Mouse (Mus musculus) gastrocnemius, postnatal 36 days (tissue): ENCODE data around the gene Rad51b. TPM values are rescaled to one million over a fixed set of nuclear protein-coding genes. Genes with fewer than 3 reads are reported as not detected.

Experiments
- DNase-seq, 2 experiments: peaks; one replicate each; pipeline ENCODE4 v3.0.0; 2022
- intact Hi-C: fragments of 180-260 bp; cut with DNase I; formaldehyde crosslinking; loops from one replicate; pipeline ENCODE4 v1.15.1; 2025
- total RNA-seq, 2 experiments: library from RNA; stranded (reverse); gene quantifications; 2 replicates each; pipeline ENCODE4 v1.2.3; 2021

Gene Rad51b
- total RNA-seq, 2 experiments from 2014 or later = 0.23 TPM; not detected in 1

DNA sequence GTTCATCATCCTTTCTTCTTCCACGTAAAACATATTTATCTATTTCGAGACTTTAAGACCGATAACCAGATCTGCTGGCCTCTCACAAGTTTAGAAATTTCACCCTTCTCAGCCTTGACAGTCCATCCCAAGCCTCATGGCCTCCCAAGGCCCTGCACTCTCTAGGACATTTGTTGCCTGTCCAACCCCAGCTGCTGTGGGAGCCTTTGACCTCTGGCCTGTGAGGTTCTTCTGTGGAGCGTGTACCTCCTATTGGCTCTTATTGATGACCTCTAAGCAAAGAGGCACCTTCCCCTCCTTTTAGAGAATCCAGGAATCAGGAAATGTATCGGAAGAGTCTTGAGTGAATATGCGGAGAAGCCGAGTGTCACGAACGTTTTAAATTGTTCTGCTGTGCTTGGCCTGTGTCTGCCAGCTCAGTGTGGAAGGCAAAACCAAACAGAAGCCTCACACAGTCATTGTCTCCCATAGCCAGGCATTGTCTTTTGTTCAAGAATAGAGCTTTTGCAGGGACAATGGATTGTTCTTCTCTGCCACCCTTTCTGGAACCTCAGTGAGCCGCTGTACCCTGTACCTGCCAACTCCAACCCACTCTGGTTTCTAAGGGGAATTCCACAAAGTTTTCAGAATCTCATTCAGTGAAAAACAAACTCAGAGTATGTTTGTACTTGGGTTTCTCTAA is 215.3 kb downstream of the Rad51b start:
- no peak for DNase-seq
- intact Hi-C loops = no loop called here

DNA sequence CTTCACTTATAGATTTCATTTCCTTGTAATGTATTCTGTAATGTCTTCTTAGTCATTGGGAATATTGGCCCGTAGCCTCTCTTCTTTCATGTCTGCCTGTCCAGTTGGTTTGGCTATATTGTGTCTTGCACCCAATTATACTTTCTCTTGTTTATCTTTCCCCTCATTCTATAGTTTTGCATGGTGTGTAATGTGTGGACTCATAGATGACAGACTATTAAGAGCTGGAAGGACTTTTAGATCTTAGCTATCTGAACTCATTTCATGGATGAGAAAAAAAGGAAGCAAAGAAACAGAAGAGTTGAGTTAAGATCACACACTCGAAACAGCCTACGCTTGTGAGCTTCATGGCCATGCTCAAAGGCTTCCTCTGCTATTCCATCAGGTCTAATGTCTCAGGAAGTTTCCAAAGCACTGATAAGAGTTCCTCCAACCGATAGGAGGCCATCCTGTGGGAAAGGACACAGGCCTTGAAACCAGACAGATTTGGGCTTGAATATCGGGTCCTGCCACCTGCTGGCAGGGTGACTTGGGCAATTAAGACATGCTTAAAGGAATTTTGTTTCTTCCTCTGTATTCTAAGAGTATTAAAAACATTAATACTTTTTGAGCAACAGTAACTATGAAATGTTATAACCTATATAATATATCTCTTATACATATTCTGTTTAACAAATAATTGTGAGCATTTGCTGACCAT is 216.1 kb downstream of the Rad51b start:
- no peak for DNase-seq
- intact Hi-C loops = no loop called here

GRCm38 (mm10) chr12:79514680-79515079 is 217.6 kb downstream of the Rad51b start:
- DNase-seq = no peak

GRCm38 (mm10) chr12:79522374-79522773 is 225.3 kb downstream of the Rad51b start:
- intact Hi-C loops = no loop called here
- DNase-seq = no peak

More at GRCm38 (mm10) chr12:79514680-79515079, 217.6 kb downstream of the Rad51b start:
- intact Hi-C loops = no loop called here

GRCm38 (mm10) chr12:79524941-79525871 is 228.1 kb downstream of the Rad51b start:
- DNase-seq = no peak
- intact Hi-C loops = no loop called here

DNA sequence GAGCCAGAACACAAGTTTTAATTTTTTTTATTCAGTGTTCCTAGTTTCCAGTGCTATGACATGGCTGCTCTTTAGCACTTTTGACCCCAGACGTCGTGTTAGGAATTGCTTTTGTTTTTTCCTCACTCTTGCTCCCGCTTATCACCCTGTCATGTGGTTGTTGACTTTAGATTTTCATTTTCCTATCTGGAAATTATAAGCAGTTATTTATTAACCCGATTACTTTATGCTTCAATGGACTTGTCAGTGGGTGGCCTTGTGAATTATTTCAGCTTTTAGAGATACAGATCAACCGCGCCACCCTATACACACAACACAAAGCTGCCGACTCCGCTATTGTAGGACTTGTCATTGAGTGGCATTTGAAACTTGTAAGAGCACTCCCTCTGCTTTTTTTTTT is 228.8 kb downstream of the Rad51b start:
- intact Hi-C loops = no loop called here
- no peak for DNase-seq

- intact Hi-C loops = no loop called here
- DNase-seq = no peak
Measured at GRCm38 (mm10) chr12:79527222-79527621, 230.1 kb downstream of the Rad51b start.

DNA sequence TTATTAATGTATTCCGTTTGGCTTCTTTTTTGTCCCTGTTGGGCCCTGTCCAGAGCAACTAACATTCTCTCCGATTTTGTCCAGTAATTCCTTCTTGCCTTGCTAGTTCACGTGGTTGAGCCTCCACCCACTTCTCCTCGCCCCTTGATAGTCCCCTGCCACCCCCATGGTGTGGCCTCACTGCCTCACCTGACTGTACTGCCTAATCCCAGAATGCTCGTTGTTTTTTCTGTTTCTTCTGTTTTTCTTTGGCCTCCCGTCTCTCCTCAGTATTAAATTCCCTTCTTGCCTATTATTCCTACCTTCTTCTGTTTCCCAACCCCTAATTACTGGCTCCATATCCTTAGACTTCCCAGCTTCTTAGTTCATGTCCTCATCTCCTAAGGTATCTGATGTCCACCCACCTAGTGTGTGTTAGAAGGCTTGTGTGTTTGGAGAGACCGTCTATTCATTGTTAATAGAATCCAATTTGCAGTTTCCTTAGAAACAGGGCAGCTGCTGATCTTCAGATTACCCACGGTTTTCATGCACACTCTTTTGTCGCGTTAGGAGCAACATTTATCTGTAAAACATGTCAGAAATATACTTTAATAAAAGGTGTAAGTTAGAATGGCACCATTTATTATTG is 233.3 kb downstream of the Rad51b start:
- DNase-seq = no peak
- intact Hi-C loops = loop anchor here (5.0 kb wide), 1 partner anchor 607 kb away; no protein-coding TSS in a partner anchor

DNA sequence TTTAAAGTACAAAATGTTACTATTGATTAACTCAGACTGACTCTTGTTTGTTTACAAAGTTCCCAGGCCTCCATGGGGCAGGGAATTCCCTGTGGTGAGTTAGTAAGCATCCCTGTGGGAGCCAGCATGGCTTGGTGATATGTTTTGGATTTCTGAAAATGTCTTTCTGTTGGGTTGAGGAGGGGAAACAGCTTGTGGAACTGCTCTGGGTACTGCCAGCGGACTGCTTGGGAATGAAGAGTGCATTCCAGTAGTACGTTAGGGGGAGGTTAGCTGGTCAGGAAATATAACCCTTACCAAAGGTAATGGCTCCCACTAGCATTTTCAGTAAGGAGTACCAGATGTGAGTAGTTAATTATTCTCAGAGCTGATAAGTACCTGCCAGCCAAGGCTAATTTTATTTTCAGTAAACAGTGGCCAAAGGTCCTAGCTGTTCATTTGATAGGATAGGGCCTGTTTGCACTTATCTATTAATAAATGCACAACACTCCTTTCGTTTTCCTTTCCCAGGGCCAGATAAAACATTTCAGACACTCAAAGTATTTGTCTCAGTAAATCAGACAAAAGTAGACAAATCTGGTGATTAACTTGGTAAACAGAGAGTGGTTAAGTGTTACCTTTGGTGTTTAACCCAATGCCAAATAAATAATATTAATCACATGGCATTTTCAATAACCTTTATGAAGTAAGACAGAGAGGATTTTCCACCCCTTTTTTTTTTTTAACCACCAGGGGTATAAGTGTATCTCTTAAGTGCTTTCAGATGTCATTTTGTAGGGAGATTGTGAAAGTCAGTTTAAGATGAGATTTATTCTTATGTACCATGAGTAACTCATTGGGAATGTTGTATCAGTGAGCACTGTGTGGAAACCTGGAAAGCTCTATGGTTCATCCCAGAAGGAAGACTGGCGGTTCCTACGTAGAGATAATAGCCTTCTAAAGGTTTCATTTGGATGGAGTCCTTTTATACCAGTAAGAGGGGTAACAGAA is 235.0 kb downstream of the Rad51b start:
- intact Hi-C loops = loop anchor here (5.0 kb wide), 1 partner anchor 605 kb away; no protein-coding TSS in a partner anchor
- no peak for DNase-seq

GRCm38 (mm10) chr12:79534778-79535177 is 237.7 kb downstream of the Rad51b start:
- DNase-seq = no peak
- intact Hi-C loops = loop anchor here (5.0 kb wide), 2 partner anchors 73 to 603 kb away; no protein-coding TSS in a partner anchor

GRCm38 (mm10) chr12:79535532-79536437 is 238.7 kb downstream of the Rad51b start:
- DNase-seq = no peak
- intact Hi-C loops = loop anchor here (5.0 kb wide), 1 partner anchor 72 kb away; no protein-coding TSS in a partner anchor

DNA sequence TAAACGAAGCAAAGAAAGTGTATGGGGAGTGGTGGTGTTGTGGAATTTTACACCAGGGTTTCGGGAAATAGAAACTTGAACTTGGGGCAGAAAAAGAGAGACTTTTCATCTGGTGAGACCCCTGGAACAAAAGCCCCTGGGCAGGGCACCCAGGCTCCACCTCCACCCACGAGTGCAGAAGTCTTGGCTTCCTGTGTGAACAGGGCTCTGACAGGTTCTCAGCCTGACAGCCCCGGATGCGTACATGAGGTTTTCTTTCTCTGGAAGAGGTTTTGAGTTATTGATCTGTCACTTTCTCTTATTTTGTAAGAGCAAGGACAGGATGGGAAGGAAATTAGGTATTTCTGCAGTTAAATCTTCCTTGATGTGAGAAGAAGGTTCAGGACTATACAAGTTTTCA is 243.1 kb downstream of the Rad51b start:
- intact Hi-C loops = no loop called here
- DNase-seq = no peak

DNA sequence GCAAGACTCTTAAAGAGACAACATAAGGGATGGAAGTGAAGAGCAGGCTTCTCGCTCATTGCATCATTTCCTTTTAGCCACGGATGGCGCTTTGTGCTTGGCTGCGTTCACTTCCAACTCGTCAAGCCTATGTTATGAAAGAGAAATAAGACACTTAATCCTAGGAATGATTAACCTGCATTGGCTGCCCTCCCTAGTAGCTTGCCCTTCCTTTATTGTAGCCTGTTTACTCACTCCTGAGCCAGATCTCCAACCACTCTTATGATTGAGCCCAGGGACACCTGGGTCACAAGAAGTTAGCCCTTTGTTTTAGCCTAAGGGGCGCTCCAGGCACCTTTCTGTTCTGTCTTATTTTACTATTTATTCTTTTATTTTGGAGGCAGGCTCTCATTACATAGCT is 244.5 kb downstream of the Rad51b start:
- DNase-seq = no peak
- intact Hi-C loops = no loop called here

DNA sequence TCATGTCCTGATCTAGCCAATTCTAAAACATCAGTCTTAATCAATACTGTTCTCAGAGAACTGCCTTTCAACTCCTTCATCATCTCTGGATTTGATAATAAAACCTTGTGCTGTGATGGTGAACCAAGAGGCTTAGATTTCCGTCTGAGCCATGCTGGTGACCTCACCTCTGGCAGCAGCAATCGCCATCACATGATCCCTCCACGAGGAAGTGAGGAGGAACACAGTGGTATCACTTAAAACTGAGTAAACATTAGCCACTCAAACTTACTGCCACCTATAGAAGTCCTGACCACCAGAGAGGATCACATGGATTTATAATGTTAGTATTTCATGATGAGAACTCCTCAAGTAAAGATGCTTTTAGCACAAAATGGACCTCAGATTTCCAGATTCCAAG is 248.0 kb downstream of the Rad51b start:
- no peak for DNase-seq
- intact Hi-C loops = no loop called here

DNA sequence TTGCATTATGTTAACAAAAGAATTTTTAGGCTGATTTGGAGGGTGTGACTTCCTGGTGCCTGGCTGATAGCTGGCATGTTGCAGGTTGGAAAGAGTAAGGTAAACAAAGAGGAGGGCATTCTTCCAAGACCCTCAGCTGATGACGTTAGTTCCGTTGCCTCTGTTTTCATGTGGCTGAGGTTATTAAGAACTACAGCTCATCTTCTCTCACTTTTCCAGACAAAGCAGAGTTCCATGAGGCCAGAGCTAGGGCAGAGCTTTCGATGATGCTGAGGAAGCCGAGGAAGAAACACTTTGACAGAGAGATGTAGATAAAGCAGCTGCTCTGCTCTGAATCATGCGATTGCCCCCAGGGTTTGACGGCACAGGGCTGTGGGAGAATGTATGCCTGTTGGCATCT is 250.5 kb downstream of the Rad51b start:
- intact Hi-C loops = no loop called here
- DNase-seq = no peak

GRCm38 (mm10) chr12:79548607-79549330 is 251.7 kb downstream of the Rad51b start:
- intact Hi-C loops = no loop called here

DNA sequence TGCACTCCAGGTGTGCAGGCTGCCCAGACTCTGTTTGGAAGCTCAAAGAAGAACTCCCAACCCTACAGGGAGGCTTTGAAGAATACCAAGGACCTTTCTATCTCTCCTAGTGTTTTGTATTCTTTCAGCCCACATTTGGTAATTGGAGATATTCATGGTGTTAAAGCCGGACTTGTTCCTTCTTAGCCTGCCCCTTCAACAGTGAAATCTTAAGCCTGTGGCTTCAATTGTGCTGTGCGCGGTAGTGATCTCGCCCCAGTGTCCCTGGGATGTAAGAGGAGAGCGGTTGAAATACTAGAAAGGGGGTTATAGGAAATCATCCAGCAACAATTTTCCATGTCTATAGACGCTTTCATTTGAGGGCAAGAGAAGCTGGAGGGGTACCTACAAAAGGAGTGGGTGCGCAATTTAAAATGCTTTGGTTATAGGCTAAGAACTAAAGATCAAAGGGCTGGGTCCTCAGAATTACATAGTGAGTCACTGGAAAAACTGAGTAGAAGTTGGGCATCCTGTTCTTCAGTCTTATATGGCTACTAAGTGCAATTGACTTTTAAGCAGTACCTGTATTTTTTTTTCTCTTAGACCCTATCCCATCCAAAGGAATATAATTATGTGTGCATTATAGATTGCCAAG is 253.1 kb downstream of the Rad51b start:
- intact Hi-C loops = no loop called here
- no peak for DNase-seq

More at GRCm38 (mm10) chr12:79548607-79549330, 251.7 kb downstream of the Rad51b start:
- DNase-seq = no peak
